Mouse (Mus musculus): ENCODE measurements around the gene Cct7.

DNA sequence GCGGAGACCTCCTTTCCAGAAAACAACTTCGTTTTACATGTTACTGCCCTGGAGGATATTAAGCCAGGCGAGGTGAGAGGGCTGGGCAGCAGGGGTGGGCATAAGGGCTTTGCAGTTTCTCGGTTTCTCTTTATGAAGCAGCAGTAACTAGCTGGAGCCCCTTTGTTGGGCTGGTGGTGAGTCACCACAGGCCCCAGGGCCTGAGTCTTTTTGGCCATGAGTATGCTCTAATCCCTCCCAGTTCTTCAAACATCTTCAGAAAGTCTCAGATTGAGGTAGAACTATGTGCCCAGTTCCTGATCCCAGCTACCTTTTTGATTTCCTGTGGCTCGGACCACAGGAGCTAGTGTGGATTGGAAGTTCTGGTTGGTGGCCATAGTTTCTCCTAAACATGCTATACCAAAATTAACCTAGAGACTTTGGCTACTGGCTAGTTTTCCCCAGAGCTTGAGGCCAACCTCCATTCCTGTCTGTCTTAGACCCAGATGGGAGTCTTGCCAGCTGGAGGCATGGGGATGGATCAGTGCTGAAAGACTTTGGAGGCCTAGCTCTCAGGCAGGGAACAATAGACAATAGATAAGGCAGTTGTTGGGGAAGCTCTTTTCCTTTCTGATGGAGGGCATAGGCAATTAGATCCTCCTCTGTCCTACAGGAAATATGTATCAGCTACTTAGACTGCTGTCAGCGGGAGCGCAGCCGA lies 6.9 kb upstream of the Cct7 start:
- TF ChIP-seq CTCF (conservative IDR thresholded peaks at IDR 0.05; ENCODE audit: low read length) (no peak), POU5F1 (IDR thresholded peaks at IDR 0.05; ENCODE audit: borderline replicate concordance, low read length) (no peak)

Data from E14TG2a.4 (cell line).